Mouse (Mus musculus): ENCODE data around the gene Klhl21. TPM values are rescaled to one million over a fixed set of nuclear protein-coding genes. Genes with fewer than 3 reads are reported as not detected.

Klhl21 gene
- polyA plus RNA-seq, 1 experiment = 33.8 TPM

GRCm38 (mm10) chr4:151994228-151995171, 14.1 kb upstream of the Klhl21 start:
- Histone ChIP-seq H3K4me1 (replicated peaks; ENCODE audit: control insufficient read depth, insufficient read depth, low read length) (peaks cover 9% of the 10 kb centered on the region), H3K27ac (ENCODE audit: control insufficient read depth, insufficient read depth, low read length) (no peak overlapping the region), H3K27me3 (ENCODE audit: control insufficient read depth, insufficient read depth, low read length) (peaks cover 7% of the 10 kb centered on the region; the same call in 1 of the 2 replicates), H3K4me3 (ENCODE audit: control insufficient read depth, insufficient read depth, low read length) (peak overlapping the region; percentile 97), H3K36me3 (ENCODE audit: control insufficient read depth, insufficient read depth, low read length) (peaks cover 9% of the 10 kb centered on the region; the same call in 1 of the 2 replicates)
- no peak for DNase-seq
- 10% methylated on average over 61 of the region's 61 CpGs for WGBS
- TF ChIP-seq CTCF (IDR thresholded peaks at IDR 0.05; ENCODE audit: borderline replicate concordance, control insufficient read depth, extremely low read depth, insufficient read depth, low read length, poor library complexity) (0 out of 2 replicates have a peak, but pooled peaks have one; percentile 28), POLR2A (IDR thresholded peaks at IDR 0.05; ENCODE audit: control insufficient read depth, extremely low read depth, insufficient read depth, low read length, poor library complexity) (no peak)

- TF ChIP-seq POLR2A (IDR thresholded peaks at IDR 0.05; ENCODE audit: control insufficient read depth, extremely low read depth, insufficient read depth, low read length, poor library complexity) (no peak), CTCF (IDR thresholded peaks at IDR 0.05; ENCODE audit: borderline replicate concordance, control insufficient read depth, extremely low read depth, insufficient read depth, low read length, poor library complexity) (peak; percentile 8; the same call in 1 of the 2 replicates)
- Histone ChIP-seq H3K4me1 (replicated peaks; ENCODE audit: control insufficient read depth, insufficient read depth, low read length) (peaks cover 9% of the 10 kb centered on the region), H3K27me3 (ENCODE audit: control insufficient read depth, insufficient read depth, low read length) (peaks cover 7% of the 10 kb centered on the region; the same call in 1 of the 2 replicates), H3K4me3 (ENCODE audit: control insufficient read depth, insufficient read depth, low read length) (peak overlapping the region; percentile 97), H3K27ac (ENCODE audit: control insufficient read depth, insufficient read depth, low read length) (no peak overlapping the region), H3K36me3 (ENCODE audit: control insufficient read depth, insufficient read depth, low read length) (peaks cover 9% of the 10 kb centered on the region; the same call in 1 of the 2 replicates)
- peak; percentile 58 for DNase-seq
- 1% methylated on average over 88 of the region's 111 CpGs for WGBS
These were observed 13.0 kb upstream of the Klhl21 start for GRCm38 (mm10) chr4:151995371-151996172.

GRCm38 (mm10) chr4:151996173-151996950, 12.2 kb upstream of the Klhl21 start, which contains the start of gene Phf13:
TSS of gene Phf13 (minus strand) at chr4:151996258.
- Histone ChIP-seq H3K36me3 (ENCODE audit: control insufficient read depth, insufficient read depth, low read length) (peaks cover 4% of the 10 kb centered on the region; the same call in 1 of the 2 replicates), H3K27me3 (ENCODE audit: control insufficient read depth, insufficient read depth, low read length) (peaks cover 7% of the 10 kb centered on the region; the same call in 1 of the 2 replicates), H3K4me1 (replicated peaks; ENCODE audit: control insufficient read depth, insufficient read depth, low read length) (peaks cover 9% of the 10 kb centered on the region), H3K27ac (ENCODE audit: control insufficient read depth, insufficient read depth, low read length) (no peak within 1 kb of the TSS), H3K4me3 (ENCODE audit: control insufficient read depth, insufficient read depth, low read length) (peak within 1 kb of the TSS; percentile 97)
- under 1% methylated on average over 94 of the region's 94 CpGs for WGBS
- TF ChIP-seq POLR2A (IDR thresholded peaks at IDR 0.05; ENCODE audit: control insufficient read depth, extremely low read depth, insufficient read depth, low read length, poor library complexity) = no peak
- TF ChIP-seq CTCF (IDR thresholded peaks at IDR 0.05; ENCODE audit: borderline replicate concordance, control insufficient read depth, extremely low read depth, insufficient read depth, low read length, poor library complexity) = no peak; the same call in 1 of the 2 replicates
- peak; percentile 99 for DNase-seq

- no peak for DNase-seq
- 1% methylated on average over 13 of the region's 13 CpGs for WGBS
- Histone ChIP-seq H3K4me1 (replicated peaks; ENCODE audit: control insufficient read depth, insufficient read depth, low read length) (peaks cover 9% of the 10 kb centered on the region), H3K4me3 (ENCODE audit: control insufficient read depth, insufficient read depth, low read length) (peak overlapping the region; percentile 77), H3K36me3 (ENCODE audit: control insufficient read depth, insufficient read depth, low read length) (no peaks in the 10 kb centered on the region), H3K27ac (ENCODE audit: control insufficient read depth, insufficient read depth, low read length) (no peak overlapping the region), H3K27me3 (ENCODE audit: control insufficient read depth, insufficient read depth, low read length) (peaks cover 7% of the 10 kb centered on the region; the same call in 1 of the 2 replicates)
- TF ChIP-seq POLR2A (IDR thresholded peaks at IDR 0.05; ENCODE audit: control insufficient read depth, extremely low read depth, insufficient read depth, low read length, poor library complexity) (no peak), CTCF (IDR thresholded peaks at IDR 0.05; ENCODE audit: borderline replicate concordance, control insufficient read depth, extremely low read depth, insufficient read depth, low read length, poor library complexity) (no peak)
These were observed 11.7 kb upstream of the Klhl21 start for GRCm38 (mm10) chr4:151996951-151997222.

GRCm38 (mm10) chr4:151997701-151998100, 10.9 kb upstream of the Klhl21 start:
- no peak for DNase-seq
- TF ChIP-seq POLR2A (IDR thresholded peaks at IDR 0.05; ENCODE audit: control insufficient read depth, extremely low read depth, insufficient read depth, low read length, poor library complexity) (no peak), CTCF (IDR thresholded peaks at IDR 0.05; ENCODE audit: borderline replicate concordance, control insufficient read depth, extremely low read depth, insufficient read depth, low read length, poor library complexity) (no peak)
- 91% methylated on average over 3 of the region's 3 CpGs for WGBS
- Histone ChIP-seq H3K27me3 (ENCODE audit: control insufficient read depth, insufficient read depth, low read length) (peaks cover 7% of the 10 kb centered on the region; the same call in 1 of the 2 replicates), H3K27ac (ENCODE audit: control insufficient read depth, insufficient read depth, low read length) (no peak overlapping the region), H3K36me3 (ENCODE audit: control insufficient read depth, insufficient read depth, low read length) (no peaks in the 10 kb centered on the region), H3K4me1 (replicated peaks; ENCODE audit: control insufficient read depth, insufficient read depth, low read length) (peaks cover 9% of the 10 kb centered on the region), H3K4me3 (ENCODE audit: control insufficient read depth, insufficient read depth, low read length) (no peak overlapping the region)
